Mouse (Mus musculus): Measurements from ENCODE around the gene Ppp4r2. TPM values are rescaled to one million over a fixed set of nuclear protein-coding genes. Genes with fewer than 3 reads are reported as not detected.

Ppp4r2 gene
- 5.3 and 7.5 TPM in 2 replicates for polyA plus RNA-seq (2021; fragmentation: Nextera tagmentation)
- long read RNA-seq, experiment 1, full-length matches to known transcripts, result 29 of 51 reads
- long read RNA-seq, experiment 1, partial matches to known transcripts, result 8 of 51 reads
- long read RNA-seq, experiment 1, other reads (novel, unspliced or antisense), result 14 of 51 reads
- long read RNA-seq, experiment 2, full-length matches to known transcripts, result 6 of 36 reads
- long read RNA-seq, experiment 2, partial matches to known transcripts, result 5 of 36 reads
- long read RNA-seq, experiment 2, other reads (novel, unspliced or antisense), result 25 of 36 reads

DNA sequence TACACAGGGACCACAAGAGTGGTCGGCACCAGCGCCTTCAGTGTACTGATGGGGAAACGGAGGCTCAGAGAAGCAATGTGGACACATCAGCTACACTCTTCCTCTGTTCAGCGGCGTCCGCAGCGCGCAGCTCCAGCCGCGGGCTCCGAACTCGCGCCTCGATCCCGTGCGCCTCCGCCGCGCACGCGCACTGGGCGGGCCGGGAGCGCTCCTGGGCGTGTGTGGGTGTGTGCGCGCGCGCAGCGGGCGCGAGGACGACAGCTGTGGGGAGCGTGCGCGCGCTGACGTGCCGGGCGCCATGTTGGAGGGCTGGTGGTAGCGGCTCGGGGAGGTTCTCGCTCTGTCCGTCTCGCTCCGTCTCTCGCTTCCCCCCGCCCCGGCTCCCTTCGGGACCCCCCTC lies at the start of gene Ppp4r2:
Gene Ppp4r2 (plus strand): TSS at position 268 of the 400 bp plus-strand sequence.

Other genes starting within 250 kb of the Ppp4r2 start
- gene Shq1, start 162.5 kb upstream of the Ppp4r2 start, polyA plus RNA-seq (2021; fragmentation: Nextera tagmentation), result 3.9 and 4.8 TPM in 2 replicates
- gene Gxylt2, start 128.9 kb upstream of the Ppp4r2 start, polyA plus RNA-seq (2021; fragmentation: Nextera tagmentation), result 0.09 and 0.46 TPM in 2 replicates